Mouse (Mus musculus) C2C12 (cell line): ENCODE measurements around the gene Bmp6. TPM values are rescaled to one million over a fixed set of nuclear protein-coding genes. Genes with fewer than 3 reads are reported as not detected.

Source experiments
- H3K27me3 ChIP-seq: one replicate; pipeline ENCODE4 v1.6.1; 2011; ENCODE audit not compliant: control insufficient read depth, insufficient read depth, insufficient read length
- H3K36me3 ChIP-seq: one replicate; pipeline ENCODE4 v1.6.1; 2011; ENCODE audit not compliant: control insufficient read depth, insufficient read depth
- H3K4me3 ChIP-seq: one replicate; pipeline ENCODE4 v1.5.1; 2011; ENCODE audit warnings: mild to moderate bottlenecking, control low read depth; ENCODE audit not compliant: poor library complexity, insufficient read depth, severe bottlenecking
- H3K79me2 ChIP-seq: one replicate; pipeline ENCODE4 v1.6.1; 2011; ENCODE audit not compliant: control insufficient read depth, insufficient read depth
- H3K79me3 ChIP-seq: one replicate; pipeline ENCODE4 v1.6.1; 2011; ENCODE audit warnings: low read depth, control low read depth
- H3ac ChIP-seq: one replicate; pipeline ENCODE3; 2011; ENCODE audit warnings: low read depth; ENCODE audit not compliant: control insufficient read depth, insufficient read length
- CEBPB ChIP-seq: IDR thresholded peaks from one replicate; pipeline ENCODE4 v1.6.1; 2011; ENCODE audit warnings: low read depth, mild to moderate bottlenecking, control low read depth, moderate library complexity
- CTCF ChIP-seq: IDR thresholded peaks from one replicate; pipeline ENCODE4 v1.5.1; 2011; ENCODE audit not compliant: control insufficient read depth, insufficient read depth, insufficient read length
- FOSL1 ChIP-seq: IDR thresholded peaks from one replicate; pipeline ENCODE4 v1.8.0; 2011; ENCODE audit warnings: mild to moderate bottlenecking, low read length; ENCODE audit not compliant: poor library complexity, insufficient read depth, severe bottlenecking
- MAX ChIP-seq: IDR thresholded peaks from one replicate; pipeline ENCODE4 v1.6.1; 2011; ENCODE audit warnings: mild to moderate bottlenecking, control low read depth
- MYOD1 ChIP-seq: IDR thresholded peaks from one replicate; pipeline ENCODE4 v1.6.1; 2011; ENCODE audit warnings: low read depth; ENCODE audit not compliant: control insufficient read depth, insufficient read length
- MYOG ChIP-seq: IDR thresholded peaks from one replicate; pipeline ENCODE4 v1.6.1; 2011; ENCODE audit not compliant: control insufficient read depth, insufficient read length; ENCODE audit errors: extremely low read depth
- USF1 ChIP-seq: IDR thresholded peaks from one replicate; pipeline ENCODE4 v1.6.1; 2011; ENCODE audit warnings: low read depth, mild to moderate bottlenecking, control low read depth, moderate library complexity
- polyA plus RNA-seq: library from polyadenylated mRNA; unstranded; fragments of >200 nt; fragmentation: generic; extraction: Trizol; gene quantifications from one replicate; pipeline ENCODE4 v1.2.1, GENCODE M21; 2012; ENCODE audit warnings: missing spikeins

Bmp6 gene
- polyA plus RNA-seq, 1 experiment, result not detected

- H3K27me3 ChIP-seq, result peaks cover 32% of the 10 kb centered on the region
- no peak for TF ChIP-seq FOSL1
- TF ChIP-seq MYOG, result no peak
- TF ChIP-seq USF1, result no peak
- no peak for TF ChIP-seq MYOD1
- no peak for TF ChIP-seq CEBPB
- no peak for TF ChIP-seq CTCF
- no peak for TF ChIP-seq MAX
Measured at GRCm38 (mm10) chr13:38345431-38345820, 519 bp downstream of the Bmp6 start.

DNA sequence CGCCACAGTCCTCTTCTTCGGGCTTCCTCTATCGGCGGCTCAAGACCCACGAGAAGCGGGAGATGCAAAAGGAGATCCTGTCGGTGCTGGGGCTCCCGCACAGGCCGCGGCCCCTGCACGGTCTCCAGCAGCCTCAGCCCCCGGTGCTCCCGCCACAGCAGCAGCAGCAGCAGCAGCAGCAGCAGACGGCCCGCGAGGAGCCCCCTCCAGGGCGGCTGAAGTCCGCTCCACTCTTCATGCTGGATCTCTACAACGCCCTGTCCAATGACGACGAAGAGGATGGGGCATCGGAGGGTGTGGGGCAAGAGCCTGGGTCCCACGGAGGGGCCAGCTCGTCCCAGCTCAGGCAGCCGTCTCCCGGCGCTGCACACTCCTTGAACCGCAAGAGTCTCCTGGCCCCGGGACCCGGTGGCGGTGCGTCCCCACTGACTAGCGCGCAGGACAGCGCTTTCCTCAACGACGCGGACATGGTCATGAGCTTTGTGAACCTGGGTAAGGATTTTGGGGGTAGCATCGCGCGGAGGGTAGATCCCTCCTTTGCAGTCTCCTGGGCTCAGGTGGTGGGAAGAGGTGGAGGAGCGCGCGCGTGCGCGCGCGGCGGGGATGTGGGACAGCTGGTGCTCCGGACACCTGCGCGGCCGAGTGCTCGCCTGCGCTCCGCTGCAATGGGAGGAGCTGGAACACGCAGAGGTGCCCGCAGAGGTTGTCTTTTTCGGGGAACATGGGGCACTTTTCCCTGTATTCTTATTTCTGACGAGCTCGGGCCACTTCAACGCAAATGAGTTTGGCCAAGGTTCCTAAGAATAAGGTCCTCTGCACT, 1.4 kb downstream of the Bmp6 start:
- Histone ChIP-seq H3ac (no peak overlapping the region), H3K36me3 (no peaks in the 10 kb centered on the region), H3K79me2 (no peaks in the 10 kb centered on the region), H3K79me3 (no peaks in the 10 kb centered on the region), H3K27me3 (peaks cover 32% of the 10 kb centered on the region), H3K4me3 (no peak overlapping the region)
- no peak for TF ChIP-seq CTCF
- no peak for TF ChIP-seq CEBPB

More at GRCm38 (mm10) chr13:38345431-38345820, 519 bp downstream of the Bmp6 start:
- Histone ChIP-seq H3K79me2 (no peaks in the 10 kb centered on the region), H3ac (no peak overlapping the region), H3K79me3 (no peaks in the 10 kb centered on the region), H3K4me3 (no peak overlapping the region), H3K36me3 (no peaks in the 10 kb centered on the region)

DNA sequence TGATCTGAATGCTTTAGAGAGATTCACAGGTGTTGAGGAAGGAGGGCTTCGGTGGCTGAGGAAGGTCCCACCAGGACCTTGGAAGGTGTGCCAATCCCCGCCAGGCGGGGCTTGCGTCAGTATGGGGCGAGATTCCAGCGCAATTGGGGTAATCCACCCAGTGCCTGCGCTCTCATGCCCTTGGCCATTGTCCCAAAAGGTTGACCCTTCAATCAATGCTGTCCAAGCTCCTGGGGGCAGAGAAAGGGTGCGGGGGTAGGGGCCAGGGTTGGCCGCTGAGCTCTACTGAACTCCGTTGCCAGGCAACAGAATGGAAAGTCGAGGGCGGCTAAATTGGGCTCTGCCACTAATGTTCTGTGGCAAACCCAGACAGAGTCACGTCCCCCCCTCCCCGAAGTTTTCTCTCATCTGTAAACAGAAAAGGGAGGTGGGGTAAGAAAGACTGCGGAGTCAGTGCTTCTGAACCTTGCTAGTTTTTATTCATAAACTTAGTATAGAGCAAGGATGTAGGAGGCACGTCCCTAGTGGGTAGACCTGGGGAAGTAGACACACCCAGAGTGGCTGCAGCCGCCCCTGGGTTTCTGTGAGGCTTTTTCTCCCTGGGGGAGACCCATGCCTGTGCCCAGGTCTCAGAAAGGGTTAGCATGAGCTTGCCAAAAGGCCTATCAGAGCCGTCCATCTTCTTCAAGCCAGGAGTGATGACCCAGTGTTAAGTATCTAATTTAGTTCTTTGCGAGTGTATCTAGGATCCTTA, 2.3 kb downstream of the Bmp6 start:
- H3K36me3 ChIP-seq, result no peaks in the 10 kb centered on the region
- no peak for TF ChIP-seq MAX
- no peak for TF ChIP-seq MYOG
- H3K4me3 ChIP-seq, result no peak overlapping the region
- no peaks in the 10 kb centered on the region for H3K79me3 ChIP-seq
- no peak overlapping the region for H3ac ChIP-seq
- H3K27me3 ChIP-seq, result peaks cover 32% of the 10 kb centered on the region
- no peaks in the 10 kb centered on the region for H3K79me2 ChIP-seq

DNA sequence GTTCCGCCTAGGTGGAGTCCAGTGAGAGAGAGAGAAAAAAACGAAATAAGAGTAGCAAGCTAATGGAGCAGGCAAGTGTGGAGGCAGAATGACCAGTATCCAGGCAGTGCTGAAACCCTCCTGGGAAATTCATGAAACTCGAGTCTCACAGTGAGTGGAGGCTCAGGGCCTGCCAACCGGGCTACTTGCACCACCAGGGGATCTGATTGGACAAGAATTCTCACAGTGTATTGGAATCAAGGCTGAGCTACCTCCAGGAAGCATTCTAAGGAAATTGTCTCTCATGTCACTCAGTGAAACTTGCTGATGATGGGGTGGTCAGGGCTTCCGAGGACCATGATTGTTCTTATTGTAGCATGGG, 2.8 kb downstream of the Bmp6 start:
- H3ac ChIP-seq, result no peak overlapping the region
- peaks cover 32% of the 10 kb centered on the region for H3K27me3 ChIP-seq
- no peaks in the 10 kb centered on the region for H3K79me2 ChIP-seq
- H3K36me3 ChIP-seq, result no peaks in the 10 kb centered on the region
- no peak for TF ChIP-seq CTCF
- TF ChIP-seq FOSL1, result no peak
- no peak for TF ChIP-seq CEBPB
- no peak for TF ChIP-seq USF1
- H3K79me3 ChIP-seq, result no peaks in the 10 kb centered on the region
- H3K4me3 ChIP-seq, result no peak overlapping the region

DNA sequence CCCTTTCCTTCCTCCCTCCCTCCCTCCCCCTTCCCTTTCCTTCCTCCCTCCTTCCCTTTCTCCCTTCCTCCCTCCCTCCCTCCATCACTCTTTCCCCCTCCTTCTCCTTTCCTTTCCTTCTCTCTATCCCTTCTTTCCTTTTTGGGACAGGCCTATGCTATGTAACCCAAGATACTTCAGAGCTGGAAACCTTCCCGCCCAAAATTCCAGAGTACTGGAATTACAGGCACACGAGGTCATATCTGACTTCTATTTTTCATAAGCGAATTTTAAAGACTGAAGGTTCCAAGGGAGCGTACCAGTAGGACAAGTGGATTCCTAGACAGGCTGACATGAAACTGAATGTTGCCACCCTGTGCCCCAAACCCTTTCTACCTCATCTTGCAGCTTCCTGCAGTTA, 4.1 kb downstream of the Bmp6 start:
- Histone ChIP-seq H3K27me3 (peaks cover 32% of the 10 kb centered on the region), H3K4me3 (no peak overlapping the region), H3K79me3 (no peaks in the 10 kb centered on the region), H3K79me2 (no peaks in the 10 kb centered on the region), H3ac (no peak overlapping the region), H3K36me3 (no peaks in the 10 kb centered on the region)
- TF ChIP-seq MYOG (no peak), MAX (no peak), CEBPB (no peak), FOSL1 (no peak), CTCF (no peak), USF1 (no peak)

- Histone ChIP-seq H3K4me3 (no peak overlapping the region), H3K79me3 (no peaks in the 10 kb centered on the region), H3K79me2 (no peaks in the 10 kb centered on the region), H3K27me3 (peaks cover 25% of the 10 kb centered on the region), H3ac (no peak overlapping the region), H3K36me3 (no peaks in the 10 kb centered on the region)
- TF ChIP-seq FOSL1 (no peak), MAX (no peak), MYOD1 (no peak), CEBPB (no peak), CTCF (no peak), MYOG (no peak), USF1 (no peak)
Measured at GRCm38 (mm10) chr13:38349818-38350217, 4.9 kb downstream of the Bmp6 start.
